Mouse (Mus musculus): ENCODE measurements around the gene Gm9747.

Gene Gm9747

DNA sequence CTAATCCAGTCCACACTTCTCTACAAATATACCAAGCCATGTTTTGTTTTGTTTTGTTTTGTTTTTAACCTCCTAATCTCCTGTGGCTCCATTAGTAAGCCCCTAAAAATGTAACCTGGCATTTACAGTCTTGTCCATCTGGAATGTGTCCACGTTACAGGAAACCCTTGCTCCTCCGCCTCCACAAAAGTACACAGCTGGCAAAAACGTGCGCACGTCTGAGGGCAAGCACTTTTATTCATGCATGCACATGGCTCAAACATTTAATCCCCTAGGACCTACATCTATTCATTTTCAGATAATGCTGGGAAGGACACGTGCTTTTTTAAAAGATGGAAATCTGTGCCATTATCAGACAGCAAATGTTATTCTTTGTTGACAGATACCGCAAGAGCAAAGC lies 25.4 kb downstream of the Gm9747 start:
- DNase-seq, result no peak

DNA sequence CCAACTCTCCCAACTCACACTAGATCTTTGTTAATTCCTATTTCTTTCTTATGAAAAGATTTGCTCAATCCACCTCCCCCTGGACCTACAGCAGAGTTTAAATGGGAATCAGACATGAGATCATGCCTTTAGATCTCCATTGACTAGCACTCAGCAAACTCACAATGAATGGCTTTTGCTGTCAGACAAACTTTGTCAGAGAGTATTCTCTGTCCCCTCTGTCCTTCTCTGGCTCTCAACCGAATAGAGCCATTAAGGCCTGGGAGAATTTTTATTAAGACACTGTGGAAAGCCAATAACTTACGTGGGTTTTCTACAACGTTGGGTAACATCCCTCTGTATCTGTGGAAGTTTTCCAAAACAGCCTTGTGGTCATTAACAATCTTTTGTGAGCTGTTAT lies 27.1 kb downstream of the Gm9747 start:
- DNase-seq, result no peak

DNA sequence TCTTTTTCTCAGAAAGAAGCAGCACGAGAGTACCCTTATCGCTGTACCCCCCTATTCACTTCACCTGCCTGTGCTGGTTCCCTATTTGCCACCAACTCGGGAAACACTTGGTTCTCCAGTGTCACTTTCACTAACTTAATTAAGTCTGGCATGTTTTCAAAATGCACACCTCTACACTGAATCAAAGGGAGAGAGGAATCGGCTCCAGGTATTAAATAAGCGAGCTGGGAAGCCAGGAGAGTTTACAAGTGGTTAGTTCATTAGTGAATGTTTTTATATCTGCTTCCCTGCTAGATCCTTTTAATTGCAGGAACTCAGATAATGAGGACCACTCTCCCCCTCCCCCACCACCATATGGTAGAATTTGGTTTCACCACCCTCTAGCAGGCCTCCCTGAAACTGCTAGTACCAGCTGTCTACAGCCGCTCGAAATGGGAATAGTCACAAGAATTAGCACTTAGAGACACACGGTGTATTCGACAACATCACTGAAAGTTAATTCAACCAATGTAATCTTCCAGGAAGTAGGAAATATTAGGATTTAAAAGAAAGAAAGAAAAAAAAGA lies 28.2 kb downstream of the Gm9747 start:
- DNase-seq, result no peak

DNA sequence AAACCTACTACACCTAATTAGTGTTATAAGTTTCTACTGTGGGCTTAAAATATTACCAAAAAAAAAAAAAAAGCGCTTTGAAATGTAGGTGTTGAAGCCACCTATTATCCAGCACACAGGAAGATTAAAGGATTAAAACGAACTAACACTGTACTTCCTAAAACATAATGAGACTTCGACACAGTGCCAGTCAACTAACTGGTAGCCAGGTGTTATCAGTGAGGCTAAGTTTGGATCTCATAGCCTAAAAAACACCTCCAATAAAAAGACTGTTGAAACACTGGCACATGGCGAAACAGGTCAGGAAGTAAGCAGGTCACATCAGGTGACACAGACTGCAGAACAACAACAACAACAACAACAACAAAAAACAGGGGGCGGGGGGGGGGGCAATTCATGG lies 28.7 kb downstream of the Gm9747 start:
- no peak for DNase-seq

DNA sequence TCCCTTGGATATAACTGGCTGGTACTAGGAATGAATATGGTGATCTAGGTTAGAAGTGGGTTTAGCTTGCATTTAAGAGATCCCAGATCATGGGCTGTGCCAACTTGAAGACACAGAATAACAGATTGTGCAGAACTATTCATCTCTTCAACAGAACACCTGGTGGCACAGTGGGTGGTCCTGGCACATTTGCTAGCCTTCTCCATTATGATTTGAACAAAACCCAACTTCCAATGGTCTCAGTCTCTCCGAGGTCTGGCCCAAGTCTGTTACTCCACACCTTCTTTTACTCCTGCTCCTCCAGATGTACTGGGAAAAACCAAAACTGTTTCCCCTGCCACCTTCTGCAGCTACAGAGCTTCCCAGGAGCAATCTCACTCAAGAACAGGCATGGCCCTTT lies 29.4 kb downstream of the Gm9747 start:
- no peak for DNase-seq

DNA sequence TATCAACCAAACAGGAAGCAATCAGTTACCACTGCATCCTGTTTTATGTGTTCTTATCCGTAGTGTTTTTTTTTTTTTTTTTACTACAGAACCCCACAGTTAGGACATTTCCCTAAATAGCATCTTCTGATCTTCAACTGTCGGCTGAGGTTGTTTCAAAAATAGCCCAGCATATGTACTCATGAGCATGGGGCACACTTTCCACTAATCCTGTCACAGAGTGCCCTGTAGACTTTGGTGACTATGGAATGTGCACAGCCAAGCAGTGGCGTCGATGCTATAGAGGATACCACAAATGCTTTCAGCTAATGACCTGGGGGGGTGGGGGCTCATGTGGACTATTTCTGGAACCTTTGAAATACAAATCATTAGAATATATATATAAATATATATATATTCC lies 34.6 kb downstream of the Gm9747 start:
- DNase-seq, result no peak

DNA sequence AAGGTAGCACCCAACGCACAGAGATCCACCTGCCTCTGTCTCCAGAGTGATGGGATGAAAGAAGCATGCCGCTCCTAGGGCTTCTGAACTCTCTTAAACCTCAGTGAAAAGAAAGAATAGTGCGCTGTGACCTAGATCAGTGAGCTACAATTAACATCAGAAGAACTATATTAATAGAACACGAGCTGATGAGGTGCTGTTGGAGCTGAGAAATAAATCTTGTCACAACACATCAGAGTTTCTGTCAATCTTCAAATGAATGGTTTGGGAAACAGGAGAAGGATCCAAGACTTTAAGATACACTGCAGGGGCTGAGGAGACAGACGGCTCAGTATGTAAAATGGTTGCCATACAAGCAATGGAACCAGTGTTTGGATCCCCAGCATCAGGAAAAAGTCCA lies 39.3 kb downstream of the Gm9747 start:
- no peak for DNase-seq

DNA sequence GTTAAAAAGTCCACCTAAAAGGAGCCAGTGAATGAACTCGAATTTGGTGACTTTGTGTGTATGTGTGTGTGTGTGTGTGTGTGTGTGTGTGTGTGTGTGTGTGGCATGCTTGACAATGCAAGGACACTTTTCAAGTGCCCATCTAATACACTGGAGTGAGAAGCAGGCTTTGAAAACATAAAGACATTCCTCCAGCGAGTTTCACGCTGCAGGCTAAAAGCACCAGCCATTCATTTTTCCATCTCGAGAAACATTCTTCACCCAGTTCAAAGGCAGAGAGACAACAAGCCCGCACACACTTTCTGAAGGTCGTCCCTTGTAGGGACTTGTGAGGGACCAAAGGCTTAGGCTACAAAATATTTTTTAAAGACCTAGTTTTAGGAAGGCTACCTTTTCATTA lies 40.6 kb downstream of the Gm9747 start:
- DNase-seq, result no peak

DNA sequence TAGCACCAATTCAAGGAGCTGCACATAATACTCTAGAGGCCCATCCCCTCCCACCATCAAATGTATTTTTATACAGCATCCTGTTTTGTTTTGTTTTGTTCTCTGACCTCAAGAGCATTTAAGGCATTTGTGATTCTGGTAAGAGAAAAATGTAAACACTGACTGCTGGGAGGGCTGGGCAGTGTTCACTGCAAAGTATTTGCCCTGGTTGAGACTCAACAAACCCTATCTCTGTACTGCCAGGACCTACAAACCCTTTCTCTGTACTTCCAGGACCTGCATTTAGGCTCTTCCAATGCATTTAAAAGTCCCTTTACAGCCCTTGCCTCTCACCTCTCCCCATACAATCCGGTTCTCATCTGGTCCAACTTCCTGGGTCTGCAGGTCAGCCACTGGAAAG lies 41.4 kb downstream of the Gm9747 start:
- no peak for DNase-seq

DNA sequence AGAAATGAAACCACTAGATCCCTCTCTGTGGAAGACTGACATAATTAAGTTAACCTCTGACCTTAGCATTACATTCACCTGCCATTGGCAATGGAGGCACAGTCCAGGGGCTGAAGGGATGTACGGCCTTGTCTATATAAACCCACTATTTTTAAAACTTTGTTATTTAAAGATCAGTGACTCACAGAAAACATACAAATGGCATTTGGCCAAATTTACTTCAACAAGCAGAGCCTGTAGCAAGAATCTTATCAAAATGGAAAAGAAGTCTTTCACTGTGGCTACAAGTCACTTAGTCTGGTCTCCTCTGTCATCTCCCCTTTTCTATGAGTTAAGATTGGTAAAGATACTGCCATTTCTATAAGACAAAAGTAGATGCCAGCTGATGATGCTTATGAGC lies 46.9 kb downstream of the Gm9747 start:
- no peak for DNase-seq

DNA sequence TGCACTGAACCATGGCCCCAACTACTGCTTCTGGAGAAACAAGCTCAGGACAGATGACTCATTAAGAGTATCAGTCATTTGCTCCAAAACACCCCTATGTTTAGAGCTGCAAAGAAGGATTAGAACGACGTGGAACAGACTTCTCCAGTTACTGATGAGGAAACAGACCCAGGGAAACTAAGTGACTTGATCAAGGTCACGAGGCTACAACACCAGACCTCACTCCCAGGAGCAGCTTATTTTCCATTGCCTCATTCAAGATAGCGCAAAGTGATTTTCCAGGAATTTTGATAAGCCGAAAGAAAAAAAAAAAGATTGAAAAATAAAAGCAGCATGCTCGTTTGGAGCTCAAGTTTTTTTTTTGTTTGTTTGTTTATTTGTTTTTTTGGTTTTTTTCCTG lies 48.9 kb downstream of the Gm9747 start:
- DNase-seq, result no peak

DNA sequence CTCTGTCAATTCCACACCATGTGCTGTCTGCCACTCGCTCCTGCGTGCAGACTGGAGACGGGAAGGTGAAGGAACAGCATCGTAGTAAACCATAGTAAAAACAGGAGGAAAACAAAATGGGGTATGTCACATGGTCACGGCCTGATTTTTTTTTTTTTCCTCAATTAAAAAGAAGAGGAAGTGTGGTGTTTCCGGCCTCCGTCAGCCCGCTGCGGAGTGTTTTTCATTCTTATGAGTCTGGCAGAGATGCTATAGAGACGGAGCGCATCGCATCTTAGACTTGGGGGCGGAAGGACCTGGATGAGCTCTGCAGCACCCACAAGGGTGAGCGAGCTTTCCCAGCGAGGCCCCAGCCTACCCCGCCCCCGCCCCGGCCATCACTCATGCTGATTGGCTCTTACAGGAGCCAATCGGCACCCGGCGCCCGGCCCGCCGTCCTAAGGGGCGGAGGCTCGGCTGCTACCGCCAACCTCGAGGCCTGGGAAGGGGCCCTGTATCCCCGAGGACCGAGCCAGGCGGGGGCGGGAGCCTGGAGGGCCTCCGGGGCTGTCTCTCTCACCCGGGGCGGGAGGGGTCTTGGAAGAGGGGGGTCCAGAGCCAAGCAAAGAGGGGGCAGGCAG lies 50.2 kb downstream of the Gm9747 start:
- DNase-seq, result peak; percentile 92

DNA sequence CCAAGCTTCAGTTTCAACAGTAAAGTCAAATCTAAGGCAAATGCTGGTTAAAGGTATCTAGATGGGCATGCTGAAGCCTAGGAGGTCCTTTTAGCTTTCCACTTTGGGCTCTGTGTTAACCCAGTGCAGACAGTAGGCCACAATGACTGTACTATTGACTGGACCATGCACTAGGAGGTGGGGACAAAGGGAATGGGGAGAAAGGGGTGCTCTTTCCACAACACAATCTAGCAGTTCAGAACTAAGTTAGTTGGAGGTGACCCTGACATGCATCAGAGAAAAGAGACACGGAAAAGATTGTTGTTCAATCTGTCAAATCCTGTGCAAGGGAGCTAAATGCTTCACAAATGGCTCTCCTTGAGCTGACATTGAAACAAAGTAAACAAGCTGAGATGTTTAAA lies 51.0 kb downstream of the Gm9747 start:
- no peak for DNase-seq

DNA sequence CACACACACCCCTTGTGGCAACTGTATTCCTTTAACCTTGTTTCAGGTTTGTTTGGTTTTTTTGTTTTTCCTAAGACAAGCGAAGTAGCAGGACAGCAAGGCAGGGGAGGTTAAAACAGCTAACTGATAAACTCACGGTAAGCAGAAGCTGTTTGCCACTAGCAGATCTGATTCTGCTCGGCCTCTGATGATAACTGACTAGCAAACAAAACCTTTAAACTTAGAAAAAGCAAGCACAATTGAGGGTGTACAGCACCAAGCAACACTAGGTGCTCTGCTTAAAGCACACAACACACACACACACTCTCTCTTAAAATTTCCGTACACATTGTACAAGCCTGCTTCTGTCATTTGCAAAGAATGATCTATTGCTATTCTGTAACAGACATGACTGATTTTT lies 51.5 kb downstream of the Gm9747 start:
- no peak for DNase-seq
